Mouse (Mus musculus): ENCODE measurements around the gene Ispd. TPM values are rescaled to one million over a fixed set of nuclear protein-coding genes. Genes with fewer than 3 reads are reported as not detected.
A peak's percentile ranks its signal among the peaks of the same experiment; 100 is the strongest.

The Ispd gene
- 0.37 and 0.91 TPM in 2 replicates for polyA plus RNA-seq (2012; rRNA removed)

GRCm38 (mm10) chr12:36381441-36382340 is at the start of gene Ispd, which contains the start of gene D630036H23Rik:
Gene Ispd (plus strand): TSS chr12:36381450.
Gene D630036H23Rik (minus strand): TSS chr12:36382181.
- TF ChIP-seq POLR2A (IDR thresholded peaks at IDR 0.05; ENCODE audit: low read depth, low read length) (peak; percentile 82), CTCF (IDR thresholded peaks at IDR 0.05; ENCODE audit: extremely low read depth, insufficient read length, insufficient replicate concordance, low read depth, low read length) (no peak)
- peaks cover 5% of the 10 kb centered on the region; the same call in 1 of the 2 replicates for H3K4me1 ChIP-seq (ENCODE audit: control insufficient read depth, insufficient read depth, insufficient read length, low read length)
- no peaks in the 10 kb centered on the region for H3K36me3 ChIP-seq (ENCODE audit: control insufficient read depth, insufficient read depth, low read length)
- WGBS: under 1% methylated on average over 64 of the region's 64 CpGs
- H3K4me3 ChIP-seq (ENCODE audit: low read depth, low read length): peak within 1 kb of the TSS; percentile 80
- peak within 1 kb of the TSS; percentile 97 for H3K27ac ChIP-seq (ENCODE audit: insufficient read depth, low read depth, low read length)
- no peaks in the 10 kb centered on the region for H3K27me3 ChIP-seq (ENCODE audit: control insufficient read depth, insufficient read depth, low read length)

- WGBS: 93% methylated on average over 1 of the region's 1 CpGs
- H3K36me3 ChIP-seq (ENCODE audit: control insufficient read depth, insufficient read depth, low read length): no peaks in the 10 kb centered on the region
- H3K4me3 ChIP-seq (ENCODE audit: low read depth, low read length): no peak overlapping the region
- TF ChIP-seq CTCF (IDR thresholded peaks at IDR 0.05; ENCODE audit: extremely low read depth, insufficient read length, insufficient replicate concordance, low read depth, low read length) (no peak), POLR2A (IDR thresholded peaks at IDR 0.05; ENCODE audit: low read depth, low read length) (no peak)
- H3K27ac ChIP-seq (ENCODE audit: insufficient read depth, low read depth, low read length): no peak overlapping the region
- no peaks in the 10 kb centered on the region for H3K27me3 ChIP-seq (ENCODE audit: control insufficient read depth, insufficient read depth, low read length)
- H3K4me1 ChIP-seq (ENCODE audit: control insufficient read depth, insufficient read depth, insufficient read length, low read length): no peaks in the 10 kb centered on the region
These were observed 48.6 kb upstream of the Ispd start for GRCm38 (mm10) chr12:36332676-36333075.

GRCm38 (mm10) chr12:36333837-36334281 is 47.4 kb upstream of the Ispd start:
- WGBS: 72% methylated on average over 9 of the region's 9 CpGs
- Histone ChIP-seq H3K36me3 (ENCODE audit: control insufficient read depth, insufficient read depth, low read length) (no peaks in the 10 kb centered on the region), H3K27ac (ENCODE audit: insufficient read depth, low read depth, low read length) (no peak overlapping the region), H3K4me3 (ENCODE audit: low read depth, low read length) (no peak overlapping the region), H3K27me3 (ENCODE audit: control insufficient read depth, insufficient read depth, low read length) (no peaks in the 10 kb centered on the region), H3K4me1 (ENCODE audit: control insufficient read depth, insufficient read depth, insufficient read length, low read length) (no peaks in the 10 kb centered on the region)
- TF ChIP-seq CTCF (IDR thresholded peaks at IDR 0.05; ENCODE audit: extremely low read depth, insufficient read length, insufficient replicate concordance, low read depth, low read length) (no peak), POLR2A (IDR thresholded peaks at IDR 0.05; ENCODE audit: low read depth, low read length) (no peak)

GRCm38 (mm10) chr12:36344131-36344530 is 37.1 kb upstream of the Ispd start:
- no peaks in the 10 kb centered on the region for H3K27me3 ChIP-seq (ENCODE audit: control insufficient read depth, insufficient read depth, low read length)
- 84% methylated on average over 4 of the region's 4 CpGs for WGBS
- TF ChIP-seq CTCF (IDR thresholded peaks at IDR 0.05; ENCODE audit: extremely low read depth, insufficient read length, insufficient replicate concordance, low read depth, low read length): no peak
- no peak for TF ChIP-seq POLR2A (IDR thresholded peaks at IDR 0.05; ENCODE audit: low read depth, low read length)

GRCm38 (mm10) chr12:36360064-36360463 is 21.2 kb upstream of the Ispd start:
- no peaks in the 10 kb centered on the region for H3K36me3 ChIP-seq (ENCODE audit: control insufficient read depth, insufficient read depth, low read length)
- no peaks in the 10 kb centered on the region for H3K27me3 ChIP-seq (ENCODE audit: control insufficient read depth, insufficient read depth, low read length)
- WGBS: 89% methylated on average over 3 of the region's 3 CpGs
- no peak for TF ChIP-seq CTCF (IDR thresholded peaks at IDR 0.05; ENCODE audit: extremely low read depth, insufficient read length, insufficient replicate concordance, low read depth, low read length)
- no peak for TF ChIP-seq POLR2A (IDR thresholded peaks at IDR 0.05; ENCODE audit: low read depth, low read length)
- no peak overlapping the region for H3K4me3 ChIP-seq (ENCODE audit: low read depth, low read length)
- H3K27ac ChIP-seq (ENCODE audit: insufficient read depth, low read depth, low read length): no peak overlapping the region
- H3K4me1 ChIP-seq (ENCODE audit: control insufficient read depth, insufficient read depth, insufficient read length, low read length): no peaks in the 10 kb centered on the region

More at GRCm38 (mm10) chr12:36344131-36344530, 37.1 kb upstream of the Ispd start:
- no peaks in the 10 kb centered on the region for H3K4me1 ChIP-seq (ENCODE audit: control insufficient read depth, insufficient read depth, insufficient read length, low read length)
- H3K4me3 ChIP-seq (ENCODE audit: low read depth, low read length): no peak overlapping the region
- no peaks in the 10 kb centered on the region for H3K36me3 ChIP-seq (ENCODE audit: control insufficient read depth, insufficient read depth, low read length)
- H3K27ac ChIP-seq (ENCODE audit: insufficient read depth, low read depth, low read length): no peak overlapping the region

GRCm38 (mm10) chr12:36360693-36361092 is 20.6 kb upstream of the Ispd start:
- TF ChIP-seq CTCF (IDR thresholded peaks at IDR 0.05; ENCODE audit: extremely low read depth, insufficient read length, insufficient replicate concordance, low read depth, low read length) (no peak), POLR2A (IDR thresholded peaks at IDR 0.05; ENCODE audit: low read depth, low read length) (no peak)
- Histone ChIP-seq H3K4me1 (ENCODE audit: control insufficient read depth, insufficient read depth, insufficient read length, low read length) (no peaks in the 10 kb centered on the region), H3K36me3 (ENCODE audit: control insufficient read depth, insufficient read depth, low read length) (no peaks in the 10 kb centered on the region), H3K27ac (ENCODE audit: insufficient read depth, low read depth, low read length) (no peak overlapping the region), H3K4me3 (ENCODE audit: low read depth, low read length) (no peak overlapping the region), H3K27me3 (ENCODE audit: control insufficient read depth, insufficient read depth, low read length) (no peaks in the 10 kb centered on the region)
- WGBS: 96% methylated on average over 5 of the region's 5 CpGs

- WGBS: 30% methylated on average over 4 of the region's 4 CpGs
These were observed 17.2 kb upstream of the Ispd start for GRCm38 (mm10) chr12:36364013-36364412.

More at GRCm38 (mm10) chr12:36364013-36364412, 17.2 kb upstream of the Ispd start:
- Histone ChIP-seq H3K4me1 (ENCODE audit: control insufficient read depth, insufficient read depth, insufficient read length, low read length) (no peaks in the 10 kb centered on the region), H3K36me3 (ENCODE audit: control insufficient read depth, insufficient read depth, low read length) (no peaks in the 10 kb centered on the region), H3K27ac (ENCODE audit: insufficient read depth, low read depth, low read length) (no peak overlapping the region), H3K27me3 (ENCODE audit: control insufficient read depth, insufficient read depth, low read length) (no peaks in the 10 kb centered on the region), H3K4me3 (ENCODE audit: low read depth, low read length) (no peak overlapping the region)
- TF ChIP-seq POLR2A (IDR thresholded peaks at IDR 0.05; ENCODE audit: low read depth, low read length): no peak
- TF ChIP-seq CTCF (IDR thresholded peaks at IDR 0.05; ENCODE audit: extremely low read depth, insufficient read length, insufficient replicate concordance, low read depth, low read length): no peak
